Mouse (Mus musculus) midbrain, postnatal 0 days (tissue): ENCODE measurements at regions not wholly inside any gene's neighbourhood (a gene's known extent, or its start where the extent isn't known, plus 50 kb on each side); places are given as distances from the start of the nearest gene placed in this dataset.
A peak's percentile ranks its signal among the peaks of the same experiment; 100 is the strongest.

Experiments used
- ATAC-seq: fragments of 200-750 bp; cut with Nextera tagmentation; 2 replicates; pipeline ENCODE4 v1.8.0; 2017; ENCODE audit warnings: moderate number of reproducible peaks, mild to moderate bottlenecking, moderate TSS enrichment, moderate library complexity; ENCODE audit not compliant: low FRiP score
- DNase-seq: peaks from one replicate; pipeline ENCODE4 v3.0.0-alpha.2; 2015; ENCODE audit warnings: low spot score
- H3K27ac ChIP-seq: fragments of 300-500 bp; sonication (generic); 2 replicates; pipeline ENCODE4 v1.5.1; 2014; ENCODE audit warnings: low read depth, mild to moderate bottlenecking, low read length, mixed read lengths
- H3K27me3 ChIP-seq: fragments of 300-500 bp; sonication (generic); 2 replicates; pipeline ENCODE4 v1.6.1; 2014; ENCODE audit warnings: low read length, control low read depth, mixed read lengths; ENCODE audit not compliant: insufficient read depth
- H3K36me3 ChIP-seq: fragments of 300-500 bp; sonication (generic); 2 replicates; pipeline ENCODE4 v1.6.1; 2014; ENCODE audit warnings: low read length, control low read depth, mixed read lengths; ENCODE audit not compliant: insufficient read depth
- H3K4me1 ChIP-seq: fragments of 300-500 bp; sonication (generic); 2 replicates; pipeline ENCODE4 v1.6.1; 2014; ENCODE audit warnings: mild to moderate bottlenecking, control low read depth, antibody characterized with exemption, low read length, mixed read lengths; ENCODE audit not compliant: insufficient read depth
- H3K4me2 ChIP-seq: fragments of 300-500 bp; sonication (generic); 2 replicates; pipeline ENCODE4 v1.6.1; 2014; ENCODE audit warnings: low read depth, mild to moderate bottlenecking, low read length, mixed read lengths; ENCODE audit not compliant: poor library complexity, severe bottlenecking
- H3K4me3 ChIP-seq: fragments of 300-500 bp; sonication (generic); 2 replicates; pipeline ENCODE4 v1.5.1; 2014; ENCODE audit warnings: low read depth, mild to moderate bottlenecking, low read length, moderate library complexity
- H3K9ac ChIP-seq: fragments of 300-500 bp; sonication (generic); replicated peaks from 2 replicates; pipeline ENCODE4 v1.6.1; 2014; ENCODE audit warnings: mild to moderate bottlenecking, low read length, moderate library complexity, mixed read lengths; ENCODE audit not compliant: poor library complexity, severe bottlenecking
- H3K9me3 ChIP-seq: fragments of 300-500 bp; sonication (generic); 2 replicates; pipeline ENCODE4 v1.6.1; 2016; ENCODE audit warnings: low read length, control low read depth
- CTCF ChIP-seq: IDR thresholded peaks from 2 replicates; pipeline ENCODE4 v1.5.1; 2016; ENCODE audit warnings: antibody characterized with exemption, mild to moderate bottlenecking
- WGBS: fragments of 180-500 bp; shearing (Covaris S2); extraction: QIAGEN DNeasy Blood & Tissue Kit; methylation state at CpG from one replicate; pipeline ENCODE4 v1.1.7; 2014; 5-methylcytosine and 5-hydroxymethylcytosine counted together

GRCm38 (mm10) chr10:123997260-123997659, 733.5 kb downstream of the Fam19a2 start:
- Histone ChIP-seq H3K4me3 (no peak overlapping the region), H3K4me1 (no peaks in the 10 kb centered on the region), H3K27ac (no peak overlapping the region), H3K9ac (no peak overlapping the region), H3K9me3 (no peaks in the 10 kb centered on the region), H3K4me2 (no peak overlapping the region), H3K36me3 (no peaks in the 10 kb centered on the region), H3K27me3 (no peaks in the 10 kb centered on the region)
- ATAC-seq (no peak), DNase-seq (no peak)
- no peak for TF ChIP-seq CTCF
- 79% methylated on average over 5 of the region's 5 CpGs for WGBS

GRCm38 (mm10) chr10:123998959-123999358, 735.2 kb downstream of the Fam19a2 start:
- ATAC-seq = no peak
- WGBS = 82% methylated on average over 1 of the region's 1 CpGs

GRCm38 (mm10) chr10:124045031-124045430, 781.2 kb downstream of the Fam19a2 start:
- DNase-seq (no peak), ATAC-seq (no peak)
- Histone ChIP-seq H3K4me3 (no peak overlapping the region), H3K9ac (no peak overlapping the region), H3K4me2 (no peak overlapping the region), H3K27me3 (no peaks in the 10 kb centered on the region), H3K9me3 (no peaks in the 10 kb centered on the region), H3K4me1 (no peaks in the 10 kb centered on the region), H3K36me3 (no peaks in the 10 kb centered on the region), H3K27ac (no peak overlapping the region)
- WGBS = 72% methylated on average over 4 of the region's 4 CpGs
- no peak for TF ChIP-seq CTCF

More at GRCm38 (mm10) chr10:123998959-123999358, 735.2 kb downstream of the Fam19a2 start:
- no peak overlapping the region for H3K4me3 ChIP-seq
- H3K4me2 ChIP-seq = no peak overlapping the region
- H3K27me3 ChIP-seq = no peaks in the 10 kb centered on the region
- no peaks in the 10 kb centered on the region for H3K36me3 ChIP-seq
- no peak for DNase-seq
- no peak overlapping the region for H3K9ac ChIP-seq
- H3K9me3 ChIP-seq = no peaks in the 10 kb centered on the region
- H3K4me1 ChIP-seq = no peaks in the 10 kb centered on the region
- TF ChIP-seq CTCF = no peak
- H3K27ac ChIP-seq = no peak overlapping the region

- H3K4me2 ChIP-seq = no peak overlapping the region
- H3K4me1 ChIP-seq = no peaks in the 10 kb centered on the region
- H3K9ac ChIP-seq = no peak overlapping the region
- no peaks in the 10 kb centered on the region for H3K36me3 ChIP-seq
- H3K27me3 ChIP-seq = no peaks in the 10 kb centered on the region
- WGBS = 88% methylated on average over 2 of the region's 2 CpGs
- no peak for DNase-seq
- ATAC-seq = no peak
- H3K27ac ChIP-seq = no peak overlapping the region
- TF ChIP-seq CTCF = no peak
- no peak overlapping the region for H3K4me3 ChIP-seq
- no peaks in the 10 kb centered on the region for H3K9me3 ChIP-seq
Measured at GRCm38 (mm10) chr10:124045791-124046190, 782.0 kb downstream of the Fam19a2 start.

GRCm38 (mm10) chr10:124082756-124083155, 819.0 kb downstream of the Fam19a2 start:
- no peak overlapping the region for H3K4me3 ChIP-seq
- no peaks in the 10 kb centered on the region for H3K36me3 ChIP-seq
- DNase-seq (peak; percentile 41), ATAC-seq (no peak)
- H3K9me3 ChIP-seq = no peaks in the 10 kb centered on the region
- WGBS = 71% methylated on average over 3 of the region's 3 CpGs
- no peak overlapping the region for H3K4me2 ChIP-seq
- no peaks in the 10 kb centered on the region for H3K4me1 ChIP-seq
- no peak overlapping the region for H3K27ac ChIP-seq
- no peaks in the 10 kb centered on the region for H3K27me3 ChIP-seq
- no peak for TF ChIP-seq CTCF
- H3K9ac ChIP-seq = no peak overlapping the region

- DNase-seq = no peak
- no peak overlapping the region for H3K4me2 ChIP-seq
- TF ChIP-seq CTCF = no peak
- 62% methylated on average over 10 of the region's 10 CpGs for WGBS
- H3K4me1 ChIP-seq = no peaks in the 10 kb centered on the region
- no peak overlapping the region for H3K27ac ChIP-seq
- no peaks in the 10 kb centered on the region for H3K27me3 ChIP-seq
- no peak for ATAC-seq
- H3K4me3 ChIP-seq = no peak overlapping the region
- H3K9me3 ChIP-seq = no peaks in the 10 kb centered on the region
- no peak overlapping the region for H3K9ac ChIP-seq
- H3K36me3 ChIP-seq = no peaks in the 10 kb centered on the region
Measured at GRCm38 (mm10) chr10:124090547-124090946, 826.8 kb downstream of the Fam19a2 start.
